Mouse (Mus musculus): ENCODE results near the gene Gm10320.

Gene Gm10320

DNA sequence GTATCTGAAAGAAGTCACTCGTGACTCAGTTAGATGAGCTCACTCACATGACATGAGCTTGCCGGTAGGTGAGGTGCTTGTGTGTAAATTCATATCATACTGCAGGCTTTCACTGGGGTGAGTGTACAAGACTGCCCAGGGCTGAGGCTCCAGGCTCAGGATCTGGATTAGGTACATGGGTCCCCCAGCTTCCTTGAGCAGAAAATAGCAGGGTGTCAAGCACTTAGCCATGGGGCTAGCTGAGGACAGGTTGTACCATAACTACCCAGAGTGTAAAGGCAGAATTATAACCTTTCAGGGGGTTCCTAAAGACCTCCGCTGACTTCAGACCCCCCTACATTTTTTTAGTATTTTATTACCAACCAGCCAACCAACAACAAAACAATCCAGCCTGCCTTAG is at the start of gene Gm10320:
TSS of gene Gm10320 (minus strand) at position 93 of the 400 bp plus-strand sequence.
- no peak for DNase-seq (ENCODE audit: low spot score)

GRCm38 (mm10) chr13:98541601-98542000 is 49.8 kb upstream of the Gm10320 start:
- no peak for DNase-seq (ENCODE audit: low spot score)

GRCm38 (mm10) chr13:98540206-98540605 is 48.4 kb upstream of the Gm10320 start:
- no peak for DNase-seq (ENCODE audit: low spot score)

DNA sequence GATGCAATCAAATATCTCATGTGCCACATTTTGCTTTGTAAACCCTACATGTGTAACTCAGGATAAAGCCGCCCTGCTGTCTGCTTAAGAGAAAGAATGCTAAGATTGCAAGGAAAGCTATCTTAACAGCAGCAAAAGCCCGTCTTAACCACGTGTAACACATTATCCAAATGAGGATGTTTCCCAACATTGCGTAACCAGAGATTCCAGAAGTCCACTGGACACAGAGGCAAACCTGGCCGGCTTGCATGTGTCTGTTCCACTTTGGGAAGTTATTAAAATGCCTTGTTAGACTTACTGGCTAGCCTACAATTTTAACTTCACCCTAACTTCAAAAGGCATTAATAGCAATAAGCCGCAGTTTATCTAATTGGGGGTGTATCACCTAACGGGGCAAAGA is 47.5 kb upstream of the Gm10320 start:
- peak; percentile 20 for DNase-seq (ENCODE audit: low spot score)

GRCm38 (mm10) chr13:98538587-98538986 is 46.8 kb upstream of the Gm10320 start:
- no peak for DNase-seq (ENCODE audit: low spot score)

- DNase-seq (ENCODE audit: low spot score): no peak
These were observed 43.1 kb upstream of the Gm10320 start for GRCm38 (mm10) chr13:98534913-98535262.

DNA sequence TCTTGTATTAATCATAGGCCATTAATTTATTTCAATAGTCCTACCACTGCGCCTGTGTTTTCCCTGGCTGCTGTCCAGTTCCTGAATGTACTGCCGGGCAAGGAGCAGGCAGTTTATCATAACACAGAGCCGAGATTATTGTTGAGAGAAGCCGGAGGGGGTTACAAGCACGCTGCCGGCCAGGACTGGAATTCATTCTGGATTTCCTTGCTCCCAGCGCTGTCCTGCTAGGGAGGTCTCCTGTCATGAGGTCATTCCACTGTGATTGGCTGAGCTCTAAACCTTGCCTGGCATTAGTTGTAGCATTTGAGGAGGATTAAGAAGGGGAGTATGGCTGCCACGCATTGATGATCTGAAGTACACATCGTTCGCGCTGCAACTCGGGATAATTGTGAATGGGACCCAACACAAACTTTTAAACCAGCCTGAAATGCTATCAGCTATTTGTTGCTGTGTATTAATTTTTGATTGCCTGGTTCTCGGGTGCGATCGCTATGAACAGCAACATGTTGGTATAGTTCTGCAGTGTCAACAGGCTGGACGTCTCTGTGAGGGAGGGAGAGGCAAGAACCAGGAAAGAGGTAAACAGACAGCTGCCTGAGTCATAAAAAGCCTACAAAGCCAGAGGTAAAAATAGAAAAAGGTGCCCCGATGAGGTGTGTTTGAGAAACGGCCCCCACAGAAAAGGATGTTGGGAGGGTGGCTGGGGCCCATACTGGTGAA is 42.5 kb upstream of the Gm10320 start:
- peak; percentile 45 for DNase-seq (ENCODE audit: low spot score)

- DNase-seq (ENCODE audit: low spot score): no peak
These were observed 41.6 kb upstream of the Gm10320 start for GRCm38 (mm10) chr13:98533415-98533814.

DNA sequence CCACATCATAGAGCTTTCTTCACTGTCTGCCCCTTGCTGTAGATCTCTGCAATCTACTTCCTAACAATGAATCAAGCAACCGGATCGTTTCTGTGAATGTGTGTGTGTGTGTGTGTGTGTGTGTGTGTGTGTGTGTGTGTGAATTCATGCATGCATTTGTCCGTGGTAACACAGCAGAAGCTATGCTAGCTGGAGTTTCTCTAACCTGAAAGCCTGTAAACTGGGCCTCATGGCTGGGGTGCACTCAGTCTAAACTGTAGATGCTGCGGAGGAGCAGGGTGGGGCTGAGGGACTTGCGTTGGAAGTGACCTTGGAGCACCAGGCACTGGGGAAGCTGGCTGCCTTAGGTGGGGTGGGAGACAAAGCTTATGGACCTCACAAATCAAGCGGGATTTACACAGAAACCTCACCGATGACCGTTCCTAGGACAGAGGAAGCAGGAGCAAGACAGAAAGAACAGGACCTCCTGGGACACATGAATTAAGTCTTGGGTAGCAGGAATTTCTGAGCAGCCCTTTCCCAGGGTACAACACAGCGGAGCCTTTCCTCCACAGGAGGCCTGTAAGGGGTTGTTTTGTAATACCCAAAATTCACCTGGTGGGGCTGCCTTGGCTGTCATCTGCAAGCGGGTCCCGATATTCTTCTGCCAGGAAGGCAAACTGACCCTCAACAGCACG is 41.0 kb upstream of the Gm10320 start:
- DNase-seq (ENCODE audit: low spot score): no peak

- no peak for DNase-seq (ENCODE audit: low spot score)
These were observed 40.2 kb upstream of the Gm10320 start for GRCm38 (mm10) chr13:98531976-98532375.

DNA sequence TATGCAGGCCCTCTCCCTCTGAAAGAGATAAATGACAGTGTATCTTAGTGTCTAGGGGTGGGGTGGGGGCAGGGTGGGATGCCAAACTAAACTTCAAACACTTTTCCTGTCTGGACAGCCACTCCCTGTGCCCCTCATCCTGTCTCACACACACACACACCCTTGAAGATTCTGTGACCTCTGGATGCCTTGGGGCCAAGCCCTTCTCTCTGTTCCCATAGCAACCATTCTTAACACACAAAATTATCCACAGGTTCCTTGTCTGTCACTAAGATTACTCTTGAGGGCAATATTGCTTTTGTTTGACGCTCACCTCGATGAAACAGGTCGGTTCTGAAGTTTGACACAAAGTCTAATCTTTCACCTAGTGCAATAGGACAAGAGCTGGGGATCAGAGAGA is 39.5 kb upstream of the Gm10320 start:
- DNase-seq (ENCODE audit: low spot score): no peak

GRCm38 (mm10) chr13:98523719-98524316 is 32.0 kb upstream of the Gm10320 start:
- DNase-seq (ENCODE audit: low spot score): no peak

DNA sequence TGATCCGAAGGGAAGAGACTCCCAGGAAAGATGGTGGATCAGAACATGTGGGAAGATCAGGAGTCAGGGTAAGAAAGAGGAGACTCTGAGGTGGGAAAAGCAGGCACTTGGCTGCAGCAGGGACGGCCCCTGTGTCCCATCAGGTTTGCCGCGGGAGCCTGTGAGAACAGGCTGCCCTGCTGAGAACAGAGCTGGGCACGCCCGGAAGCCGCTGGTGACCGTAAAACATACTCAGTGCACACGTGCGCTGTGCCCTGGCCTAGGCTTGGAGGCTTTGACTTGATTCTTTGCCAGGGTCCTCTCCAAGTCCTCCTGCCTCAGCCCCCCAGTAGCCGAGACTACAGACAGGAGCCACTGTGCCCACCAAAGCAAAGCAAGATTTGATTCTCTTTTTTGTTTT is 26.5 kb upstream of the Gm10320 start:
- DNase-seq (ENCODE audit: low spot score): no peak

DNA sequence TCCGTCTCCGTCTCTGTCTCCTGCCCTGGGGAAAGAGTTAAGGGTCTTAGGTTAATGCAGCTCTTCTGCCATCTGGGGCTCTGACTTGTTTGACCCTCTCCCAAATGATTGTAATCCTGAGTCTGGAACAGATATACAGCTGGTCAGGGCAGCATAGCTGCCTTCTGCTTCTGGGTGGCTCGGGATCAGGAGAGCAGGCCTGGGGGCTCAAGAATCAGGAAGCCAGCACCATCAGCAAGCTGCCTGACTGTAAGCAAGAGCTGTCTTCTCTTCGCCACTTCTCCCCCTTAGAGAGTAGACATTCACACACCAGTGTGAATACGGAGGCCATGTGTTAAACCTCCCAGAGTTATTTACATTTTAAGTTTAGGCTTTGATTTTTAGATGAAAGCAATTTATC is 25.9 kb upstream of the Gm10320 start:
- DNase-seq (ENCODE audit: low spot score): no peak

GRCm38 (mm10) chr13:98516985-98517384 is 25.2 kb upstream of the Gm10320 start:
- DNase-seq (ENCODE audit: low spot score): no peak

GRCm38 (mm10) chr13:98512066-98512465 is 20.3 kb upstream of the Gm10320 start:
- no peak for DNase-seq (ENCODE audit: low spot score)

DNA sequence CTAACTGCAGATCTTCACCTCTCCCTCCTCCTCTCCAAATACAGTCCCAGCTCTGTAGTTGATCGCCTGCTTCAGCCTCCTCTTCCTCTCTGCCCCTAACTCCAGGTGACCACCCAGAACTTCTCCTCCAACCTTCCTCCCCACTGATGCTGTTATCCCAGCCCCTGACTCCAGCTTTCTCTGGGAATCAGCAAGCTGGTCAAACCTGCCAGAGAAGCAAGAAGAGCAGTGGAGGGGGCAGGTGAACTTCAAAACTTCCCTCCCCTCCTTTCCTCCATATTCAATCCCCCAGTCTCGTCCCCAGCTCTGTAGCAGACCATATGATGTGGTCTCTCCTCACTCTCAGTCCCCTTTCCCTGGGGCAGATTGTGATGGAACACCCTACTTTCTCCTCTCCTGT is 15.9 kb upstream of the Gm10320 start:
- DNase-seq (ENCODE audit: low spot score): no peak

GRCm38 (mm10) chr13:98506496-98506895 is 14.7 kb upstream of the Gm10320 start:
- DNase-seq (ENCODE audit: low spot score): no peak

DNA sequence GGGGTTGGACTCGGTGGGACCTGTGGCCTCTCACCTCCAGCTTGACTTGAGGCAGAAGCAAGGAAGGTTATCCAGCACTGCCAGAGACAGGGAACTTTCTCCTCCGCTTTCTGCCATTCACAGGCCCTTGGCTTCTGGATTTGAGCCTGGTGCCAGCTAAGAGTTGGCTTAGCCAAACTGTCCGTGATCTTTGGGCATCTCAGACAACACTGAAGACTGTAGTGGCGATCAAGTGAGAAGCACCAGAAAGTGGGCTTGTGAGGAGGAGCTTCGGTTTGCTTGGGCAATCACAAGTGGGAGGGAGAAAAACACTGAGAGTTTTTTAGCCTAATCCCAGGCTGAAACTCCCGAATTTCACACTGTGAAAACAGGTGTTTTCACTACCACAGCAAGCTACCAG is 14.2 kb upstream of the Gm10320 start:
- no peak for DNase-seq (ENCODE audit: low spot score)

GRCm38 (mm10) chr13:98505489-98505857 is 13.7 kb upstream of the Gm10320 start:
- no peak for DNase-seq (ENCODE audit: low spot score)

GRCm38 (mm10) chr13:98504661-98505488 is 13.1 kb upstream of the Gm10320 start:
- DNase-seq (ENCODE audit: low spot score): no peak

DNA sequence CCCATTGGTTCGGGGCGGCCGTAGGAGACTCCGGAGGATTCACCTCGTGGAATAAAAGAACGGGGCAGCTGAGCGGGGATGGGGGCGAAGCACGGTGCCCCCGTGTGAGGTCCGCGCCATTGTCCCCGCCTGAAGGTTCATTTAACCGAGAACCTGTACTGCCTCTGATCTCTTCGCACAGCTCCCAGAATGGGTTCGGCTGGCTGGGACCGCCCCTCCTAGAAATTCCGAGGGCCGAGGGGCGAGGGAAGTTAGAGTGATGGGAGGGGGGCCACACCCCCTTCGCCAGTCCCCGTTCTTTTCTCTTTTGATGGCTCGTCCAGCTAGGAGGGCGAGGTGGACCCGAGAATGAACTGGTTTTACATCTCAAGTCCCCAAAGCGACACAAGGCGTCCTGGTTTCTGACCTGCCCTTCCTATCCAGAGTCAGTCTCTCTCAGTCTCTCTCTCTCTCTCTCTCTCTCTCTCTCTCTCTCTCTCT is 12.4 kb upstream of the Gm10320 start:
- DNase-seq (ENCODE audit: low spot score): no peak
